Mouse (Mus musculus) WW6 (cell line): ENCODE data around the gene Osbpl10.
"Not testable (repeated sequence)": the region's sequence is repeated elsewhere in the genome, so short reads cannot be mapped to it uniquely, and the experiment has no call there.

Experiments used
- DNase-seq: peaks from one replicate; pipeline ENCODE4 v3.0.0-alpha.2; 2013; ENCODE audit warnings: low read depth, low spot score

Osbpl10 gene

DNA sequence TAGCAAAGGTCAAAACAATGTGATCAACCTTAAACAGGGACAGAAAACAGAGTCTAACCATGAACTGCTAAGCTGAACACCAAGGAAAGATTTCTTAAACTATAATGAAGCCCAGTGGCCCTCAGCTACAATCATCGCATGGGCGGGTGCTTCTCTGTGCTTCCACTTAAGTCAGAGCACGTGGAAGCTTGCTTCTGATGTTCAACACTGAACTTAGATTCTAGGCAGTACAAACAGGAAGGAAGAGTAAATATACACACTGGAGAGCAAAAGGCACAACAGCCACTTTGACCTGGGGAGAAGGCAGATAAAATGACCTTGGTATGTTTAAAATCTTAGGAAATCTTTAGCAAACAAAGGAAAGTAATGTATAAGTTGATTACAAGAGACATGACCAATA, 293.2 kb downstream of the Osbpl10 start:
- DNase-seq = no peak

DNA sequence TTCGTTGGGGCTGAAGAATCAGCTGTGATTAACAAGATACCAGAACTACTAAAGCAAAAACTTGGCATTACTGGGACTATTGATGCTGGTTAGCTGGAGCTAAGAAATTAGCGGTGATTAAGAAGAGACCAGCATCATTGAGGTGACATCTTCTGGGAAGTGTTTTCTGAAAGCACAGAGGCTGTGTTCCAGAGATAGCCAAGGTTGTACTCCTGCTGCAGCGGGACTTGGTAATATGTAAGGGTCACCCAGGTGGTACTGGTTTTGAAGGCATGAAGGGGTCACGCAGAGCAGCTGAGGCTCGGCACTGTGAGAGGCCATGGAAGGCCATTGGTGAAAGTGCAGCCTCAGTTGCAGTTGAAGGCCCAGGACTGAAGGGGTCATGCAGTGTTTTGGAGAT, 294.1 kb downstream of the Osbpl10 start:
- DNase-seq = not testable (repeated sequence)

DNA sequence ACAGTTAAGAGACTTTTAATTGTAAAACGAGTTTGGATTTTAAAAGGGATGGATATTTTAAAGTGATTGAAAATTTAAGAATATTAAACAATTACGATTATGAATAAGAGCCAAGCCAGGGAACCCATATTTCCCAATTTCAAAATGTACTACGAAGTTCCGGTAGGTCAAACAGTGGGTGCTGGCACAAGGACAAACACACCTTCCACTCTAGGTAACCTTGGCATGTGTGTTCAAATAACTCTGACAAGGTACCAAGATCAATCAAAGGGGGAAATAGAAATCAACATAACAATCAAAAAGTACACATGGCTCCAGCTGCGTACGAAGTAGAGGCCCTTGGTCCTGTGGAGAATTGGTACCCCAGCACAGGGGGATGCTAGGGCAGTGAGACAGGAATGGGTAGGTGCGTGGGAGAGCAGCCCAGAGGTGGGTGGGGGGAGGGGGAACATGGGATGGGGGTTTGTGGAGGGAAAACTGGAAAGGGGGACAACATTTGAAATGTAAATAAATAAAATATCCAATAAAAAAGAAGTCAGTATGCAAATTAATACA, 294.8 kb downstream of the Osbpl10 start:
- DNase-seq = no peak

DNA sequence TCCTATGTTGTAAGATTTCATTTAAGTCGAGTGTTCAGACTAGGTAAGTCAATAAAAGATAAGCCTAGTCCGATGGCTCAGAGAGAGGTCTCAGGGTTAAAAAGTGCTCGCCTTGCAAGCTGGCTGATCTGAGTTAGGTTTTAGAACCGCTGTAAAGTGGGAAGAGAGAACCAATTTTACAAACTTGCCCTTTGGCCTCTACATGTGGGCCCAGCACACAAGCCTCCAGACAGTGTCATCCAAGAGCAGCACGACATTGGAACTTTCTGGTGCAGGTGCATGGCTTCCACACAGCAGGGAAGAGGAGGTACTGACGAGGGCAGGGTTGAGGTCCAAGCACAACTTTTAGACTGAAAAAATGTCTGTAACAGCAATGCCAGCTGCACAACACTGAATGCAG, 296.4 kb downstream of the Osbpl10 start:
- DNase-seq = no peak

DNA sequence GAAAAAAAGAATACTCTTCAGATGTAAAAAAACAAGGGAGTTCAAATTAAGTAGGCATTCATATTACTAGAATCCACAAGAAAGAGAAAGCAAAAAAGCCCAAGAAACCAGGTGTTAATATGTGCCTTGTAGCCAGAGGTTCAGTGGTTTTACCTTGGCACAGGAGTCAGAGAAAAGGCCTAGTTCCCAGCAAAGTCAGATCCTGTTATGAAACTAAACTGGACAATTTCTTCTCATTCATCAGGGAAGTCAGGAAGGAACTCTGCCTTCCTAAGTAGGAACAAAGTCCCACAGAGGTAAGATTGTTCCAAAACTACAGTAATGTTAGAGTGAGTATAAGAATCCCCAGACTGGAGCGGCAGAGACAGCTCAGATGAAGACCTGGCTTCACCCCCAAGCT, 300.3 kb downstream of the Osbpl10 start:
- DNase-seq = no peak
